Mouse (Mus musculus): ENCODE measurements around the gene Pnrc2.
A peak's percentile ranks its signal among the peaks of the same experiment; 100 is the strongest.

Gene Pnrc2

DNA sequence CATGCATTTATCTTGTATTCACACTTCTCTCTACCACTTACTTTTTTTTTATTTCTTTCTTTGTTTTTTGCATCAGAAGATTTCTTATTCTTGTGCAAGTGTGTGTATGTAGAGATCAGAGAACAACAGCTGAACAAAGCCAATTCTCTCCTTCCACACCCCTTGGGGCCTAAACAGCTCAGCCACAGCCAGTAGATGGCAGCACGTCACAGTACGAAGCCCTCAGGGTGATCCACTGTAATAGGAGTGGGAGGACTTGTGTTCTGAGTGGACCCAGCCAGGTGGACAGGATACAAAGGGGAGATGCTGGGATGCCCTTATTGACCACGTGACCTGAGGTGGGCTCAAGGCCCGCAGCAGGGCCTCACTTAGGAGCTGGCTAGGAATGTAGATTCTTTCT is 16.2 kb upstream of the Pnrc2 start:
- peak; percentile 70 for DNase-seq

DNA sequence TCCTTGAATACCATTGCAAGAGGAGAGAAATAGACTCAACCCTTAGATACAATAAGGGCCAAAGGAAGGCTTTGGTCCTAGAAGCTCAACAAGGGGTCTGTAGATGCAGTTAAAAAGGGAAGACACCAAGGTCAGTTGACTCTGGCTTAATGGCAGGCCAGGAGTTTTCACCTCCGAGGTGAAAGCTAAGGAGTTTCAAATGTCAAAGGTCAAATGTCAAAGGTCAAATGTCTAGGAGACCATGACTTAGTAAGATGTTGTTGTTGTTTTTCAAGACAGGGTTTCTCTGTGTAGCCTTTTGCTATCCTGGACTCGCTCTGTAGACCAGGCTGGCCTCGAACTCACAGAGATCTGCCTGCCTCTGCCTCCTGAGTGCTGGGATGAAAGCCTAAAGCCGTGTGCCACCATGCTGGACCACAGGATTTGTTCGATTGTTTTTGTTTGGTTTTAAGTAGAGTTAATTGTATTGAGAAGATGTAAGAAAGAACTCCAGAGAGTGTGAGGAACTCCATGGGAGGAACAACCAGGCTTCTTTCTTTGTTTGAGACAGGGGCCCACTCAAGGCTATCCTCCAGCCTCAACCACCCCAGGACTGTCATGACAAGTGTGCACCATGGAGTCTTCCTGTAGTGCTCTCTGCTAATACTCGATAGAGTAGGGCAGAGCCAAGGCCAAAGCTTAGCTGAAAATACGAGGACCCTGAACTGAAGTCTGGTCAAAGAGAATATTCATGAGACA is 15.7 kb upstream of the Pnrc2 start:
- no peak for DNase-seq

DNA sequence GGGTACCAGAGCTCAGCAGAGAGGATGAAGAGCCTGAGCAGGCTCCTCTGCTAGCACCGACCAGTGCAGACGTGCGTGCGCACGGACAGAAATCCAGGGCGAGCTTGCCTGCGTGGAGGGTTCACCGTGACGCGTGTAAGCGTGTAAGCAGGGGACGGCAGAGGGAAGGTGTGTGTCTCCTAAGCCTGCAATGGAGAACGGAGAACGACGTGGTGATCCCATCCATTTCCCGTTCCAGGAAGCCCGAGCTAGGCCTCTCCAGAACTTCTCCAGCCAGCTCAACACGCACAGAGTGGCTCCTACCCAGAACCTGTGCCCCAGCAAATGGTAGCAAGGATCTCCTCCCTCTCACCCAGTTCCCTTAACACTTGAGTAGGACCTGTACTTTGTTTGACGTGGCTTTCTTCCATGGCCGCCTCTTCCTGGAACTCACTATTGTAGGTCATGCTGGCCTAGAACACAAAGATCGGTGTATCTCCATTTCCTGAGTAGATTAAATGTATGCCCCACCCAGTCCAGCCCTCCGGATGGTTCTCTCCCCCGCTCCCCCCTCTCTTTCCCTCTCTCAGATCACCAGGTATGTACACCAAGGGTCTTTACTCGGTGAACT is 14.9 kb upstream of the Pnrc2 start:
- no peak for DNase-seq

DNA sequence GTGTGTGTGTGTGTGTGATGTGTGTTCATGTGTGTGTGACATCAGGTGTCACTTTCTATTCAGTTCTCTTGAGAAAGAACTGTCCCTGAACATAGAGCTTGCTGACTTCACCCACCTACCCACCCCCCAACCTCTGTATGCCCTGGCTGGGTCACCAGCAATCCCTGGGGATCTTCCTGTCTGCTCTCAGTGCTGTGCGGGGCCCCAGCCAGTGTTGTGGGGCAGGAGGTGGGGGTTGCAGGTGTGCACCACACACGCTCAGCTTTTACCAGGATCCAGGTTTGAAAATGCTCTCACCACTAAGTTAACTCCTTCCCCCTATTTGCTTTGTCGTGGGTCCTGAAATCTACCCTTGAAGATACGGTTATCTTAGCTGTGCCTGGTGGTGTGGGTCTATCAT is 12.5 kb upstream of the Pnrc2 start:
- DNase-seq = no peak

DNA sequence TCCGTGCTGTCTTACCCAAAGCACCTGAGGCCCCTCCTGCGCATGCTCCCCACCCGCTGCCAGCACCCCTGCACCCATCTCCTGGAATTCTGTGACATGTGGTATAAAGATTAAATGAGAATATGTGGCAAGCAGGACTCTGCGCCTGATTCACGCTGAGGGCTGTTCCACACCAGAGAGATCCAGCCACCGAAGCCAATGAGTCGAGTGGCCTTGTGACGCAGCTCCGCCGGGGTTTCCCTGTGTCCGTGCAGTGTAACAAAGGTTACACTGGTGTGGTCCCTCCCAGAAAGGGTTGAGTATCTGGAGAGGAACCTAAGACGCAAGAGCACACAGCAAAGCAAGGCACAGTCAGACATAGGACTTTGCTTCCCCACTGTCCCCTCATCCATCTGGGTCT is 12.0 kb upstream of the Pnrc2 start:
- DNase-seq = no peak

DNA sequence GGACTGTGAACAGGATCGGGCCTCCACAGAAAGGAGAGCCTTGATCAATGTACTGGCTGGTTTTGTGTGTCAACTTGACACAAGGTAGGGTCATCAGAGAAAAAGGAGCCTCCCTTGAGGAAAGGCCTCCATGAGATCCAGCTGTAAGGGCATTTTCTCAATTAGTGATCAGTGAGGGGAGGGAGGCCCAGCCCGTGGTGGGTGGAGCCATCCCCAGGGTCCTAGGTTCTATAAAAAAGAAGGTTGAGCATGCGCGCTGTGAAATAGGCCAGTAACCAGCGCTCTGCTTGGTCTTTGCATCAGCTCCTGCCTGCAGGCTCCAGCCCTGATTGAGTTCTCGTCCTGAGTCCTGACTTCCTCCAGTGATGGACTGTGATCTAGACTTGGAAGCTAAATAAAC is 10.9 kb upstream of the Pnrc2 start:
- DNase-seq = no peak

DNA sequence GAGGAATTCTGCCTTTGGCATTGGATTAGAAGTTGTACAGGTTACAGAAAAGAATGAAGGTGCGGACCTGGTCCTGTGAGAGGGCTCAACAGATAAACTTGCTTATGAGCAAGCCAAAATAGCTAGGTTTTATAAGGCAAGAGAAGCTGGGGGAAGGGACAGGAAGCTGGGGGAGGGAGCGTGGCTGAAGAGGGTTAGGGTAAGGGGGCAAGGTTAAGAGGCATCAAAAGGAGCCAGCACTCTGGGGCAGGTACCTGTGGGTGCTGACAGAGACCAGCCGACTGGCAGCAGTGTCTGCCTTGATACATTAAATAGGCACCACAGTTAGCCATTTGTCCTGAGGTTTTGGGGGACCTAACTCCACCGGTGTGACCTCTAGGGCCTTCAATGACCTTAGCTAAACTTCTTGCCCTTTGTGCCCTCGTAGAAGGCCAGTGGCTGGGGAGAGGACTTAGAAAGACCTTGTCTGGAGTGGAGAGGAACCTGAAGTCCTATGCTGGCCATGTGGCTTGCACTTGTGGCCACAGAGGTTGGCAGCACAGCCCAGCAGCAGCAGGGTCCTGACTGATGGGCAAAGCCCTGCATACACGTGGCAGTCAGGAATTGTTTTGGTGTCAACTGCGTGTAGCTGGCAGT is 10.3 kb upstream of the Pnrc2 start:
- DNase-seq = no peak

DNA sequence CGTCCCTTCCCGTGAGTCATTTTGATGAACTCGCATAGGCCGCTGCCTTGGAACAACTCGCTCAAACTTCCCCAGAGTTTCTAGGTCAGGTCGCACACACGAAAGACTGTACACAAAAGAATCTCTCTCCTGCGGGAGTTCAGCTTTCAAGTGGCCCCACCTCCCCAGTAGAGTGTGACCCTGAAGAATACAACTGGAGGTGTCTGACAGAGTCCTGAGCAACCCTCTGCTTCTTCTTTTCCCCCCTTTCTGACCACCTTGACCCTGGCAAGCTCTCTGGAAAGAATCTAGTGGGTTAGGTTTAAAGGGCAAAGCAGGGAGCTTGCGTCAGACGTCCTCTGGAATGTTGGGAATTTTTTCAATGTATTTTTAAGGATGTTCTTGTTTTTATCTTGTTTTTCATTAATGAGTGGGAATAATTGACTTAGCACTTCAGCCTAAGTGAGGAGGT is 9.8 kb upstream of the Pnrc2 start:
- DNase-seq = no peak

DNA sequence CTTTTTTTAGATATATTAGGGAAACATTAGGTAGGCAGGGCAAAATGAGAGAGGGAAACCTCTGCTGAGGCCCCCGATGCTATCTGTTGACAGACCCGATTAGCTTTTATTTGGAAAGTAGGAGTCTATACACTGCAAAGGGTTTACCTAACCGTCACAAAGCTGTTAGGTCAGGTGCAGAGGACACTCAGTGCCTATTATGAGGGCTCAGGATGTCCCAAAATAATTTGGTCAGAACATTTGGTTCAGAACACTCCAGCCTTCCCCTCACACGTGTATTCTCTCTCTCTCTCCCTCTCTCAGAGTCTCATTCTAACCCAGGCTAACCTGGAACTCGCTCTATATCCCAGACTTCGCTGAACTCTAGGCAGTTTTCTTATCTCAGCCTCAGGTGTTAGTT is 8.4 kb upstream of the Pnrc2 start:
- no peak for DNase-seq

DNA sequence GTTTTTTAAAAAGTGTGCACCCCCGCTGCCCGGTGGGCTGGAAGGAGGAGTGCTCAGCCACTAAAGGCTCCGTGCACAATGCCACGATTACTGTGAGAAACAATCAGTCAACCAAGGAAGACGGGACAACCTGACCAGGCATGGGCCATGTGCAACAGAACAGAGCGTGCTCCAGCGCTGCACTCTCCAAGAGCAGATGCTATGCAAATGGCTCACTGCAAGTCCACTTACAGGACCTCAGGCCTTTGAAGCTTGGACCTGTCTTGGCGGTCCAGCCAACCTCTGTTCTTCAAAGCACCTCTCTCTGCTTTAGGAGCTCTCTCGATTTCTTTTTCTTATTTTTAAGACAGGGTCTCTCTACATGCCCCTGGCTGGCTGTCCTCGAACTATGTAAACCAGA is 6.9 kb upstream of the Pnrc2 start:
- no peak for DNase-seq

DNA sequence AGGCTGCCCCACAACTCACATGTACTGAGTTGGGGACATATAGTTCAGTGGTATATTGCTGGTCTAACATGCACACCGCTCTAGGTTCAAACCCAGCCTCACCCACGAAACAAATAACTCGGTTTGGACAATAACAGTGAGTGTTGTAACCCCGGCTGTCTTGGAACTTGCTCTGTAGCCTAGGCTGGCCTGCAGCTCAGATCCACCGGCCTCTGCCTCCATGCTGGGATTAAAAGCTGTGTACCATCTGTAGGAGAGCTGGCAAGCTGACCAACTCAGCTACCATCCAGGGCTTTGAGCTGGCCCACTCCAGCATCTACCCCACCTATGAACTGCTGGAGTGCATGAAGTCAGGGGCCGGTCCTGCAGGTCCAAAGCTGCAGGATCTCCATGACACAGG is 6.4 kb upstream of the Pnrc2 start:
- DNase-seq = no peak

DNA sequence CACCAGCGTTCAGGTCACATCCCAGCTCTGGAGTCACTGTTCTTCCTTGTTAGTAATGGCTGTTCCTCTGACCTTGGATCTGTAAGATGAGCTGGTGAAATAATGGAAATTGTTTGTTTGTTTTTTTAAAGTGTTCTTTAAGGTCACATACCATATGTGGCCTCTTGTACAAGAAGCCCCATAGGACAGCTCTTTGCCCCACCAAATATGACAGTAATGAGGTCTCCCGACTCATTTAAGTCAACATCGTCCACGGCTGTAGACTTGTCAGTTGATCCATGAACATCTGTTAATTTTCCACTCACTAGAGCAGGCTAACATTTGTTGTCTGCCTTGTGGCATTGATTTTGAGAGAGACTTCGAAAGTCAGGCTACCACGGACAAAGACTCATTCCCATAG is 5.4 kb upstream of the Pnrc2 start:
- no peak for DNase-seq

DNA sequence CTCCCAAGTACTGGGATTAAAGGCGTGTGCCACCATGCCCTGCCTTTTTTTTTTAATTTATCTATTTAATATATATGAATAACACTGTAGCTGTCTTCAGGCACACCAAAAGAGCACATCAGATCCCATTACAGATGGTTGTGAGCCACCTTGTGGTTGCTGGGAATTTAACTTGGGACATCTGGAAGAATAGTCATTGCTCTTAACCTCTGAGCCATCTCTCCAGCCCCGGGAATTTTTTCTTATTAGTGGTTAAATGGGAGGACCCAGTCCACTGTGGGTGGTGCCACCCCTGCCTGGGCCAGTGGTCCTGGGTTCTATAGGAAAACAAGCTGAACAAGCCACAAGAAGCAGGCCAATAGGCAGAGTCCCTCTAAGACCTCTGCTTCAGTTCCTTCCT is 4.1 kb upstream of the Pnrc2 start:
- DNase-seq = no peak

DNA sequence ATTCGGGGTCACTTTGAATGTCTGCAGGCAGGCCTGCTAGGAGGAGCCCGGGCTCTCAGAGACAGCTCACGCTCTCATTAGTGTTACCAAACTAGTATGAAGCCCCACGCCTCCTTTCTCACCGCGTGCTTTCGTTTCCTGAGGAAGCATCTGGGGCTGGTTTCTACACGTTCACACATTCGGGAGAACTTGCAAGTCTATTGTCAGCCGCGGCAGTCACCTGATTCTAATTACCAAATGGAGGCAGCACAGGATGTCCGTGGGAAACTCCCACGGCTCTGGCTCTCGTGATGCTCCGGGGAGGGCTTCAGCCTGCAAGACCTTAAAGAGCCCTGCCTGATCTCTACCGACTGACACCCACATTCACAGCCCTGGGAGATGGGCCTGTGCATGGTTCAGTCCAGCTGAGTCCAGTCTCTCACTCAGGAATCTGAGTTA is 3.0 kb upstream of the Pnrc2 start:
- DNase-seq = peak; percentile 57

DNA sequence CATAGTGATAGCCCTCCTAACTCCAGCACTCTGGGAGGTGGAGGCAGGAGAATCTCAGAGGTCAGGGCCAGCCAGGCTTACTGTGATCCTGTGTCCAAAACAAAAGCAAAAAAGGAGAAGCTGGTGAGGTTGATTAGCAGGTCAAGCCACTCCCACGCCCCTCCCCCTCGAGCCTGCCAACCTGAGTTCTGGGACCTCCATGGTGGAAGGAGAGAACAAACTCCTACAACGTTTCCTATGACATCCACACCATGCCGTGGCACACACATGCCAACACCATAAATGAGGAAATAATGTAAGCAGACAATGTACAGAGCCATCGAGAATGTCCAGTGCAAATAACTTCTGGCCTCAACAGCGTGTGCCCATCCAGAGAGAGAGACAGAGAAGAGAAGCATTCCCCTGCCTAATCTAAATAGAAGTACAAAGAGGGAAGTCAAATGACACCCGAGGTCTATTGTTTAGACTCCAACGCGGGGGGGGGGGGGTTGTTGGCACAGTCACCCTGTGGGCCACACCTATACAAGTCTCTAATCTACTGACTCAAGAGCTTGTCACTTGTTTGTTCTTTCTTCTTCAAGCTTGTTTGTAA is 2.4 kb upstream of the Pnrc2 start:
- peak; percentile 38 for DNase-seq

DNA sequence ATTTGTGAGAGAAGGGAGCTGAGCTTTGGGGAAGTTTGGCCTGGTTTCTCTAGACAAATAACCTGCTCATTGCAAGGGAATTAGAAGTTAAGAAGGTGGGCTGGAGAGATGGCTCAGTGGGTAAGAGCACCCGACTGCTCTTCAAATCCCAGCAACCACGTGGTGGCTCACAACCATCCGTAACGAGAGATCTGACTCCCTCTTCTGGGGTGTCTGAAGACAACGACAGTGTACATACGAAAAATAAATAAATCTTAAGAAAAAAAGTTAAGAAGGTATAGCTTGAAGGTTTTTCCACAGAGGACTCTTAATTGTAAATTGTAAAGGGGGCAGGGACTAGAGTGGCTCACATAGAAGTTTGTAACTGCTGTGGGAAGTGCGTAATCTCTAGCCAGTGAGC is 1.9 kb upstream of the Pnrc2 start:
- DNase-seq = no peak

DNA sequence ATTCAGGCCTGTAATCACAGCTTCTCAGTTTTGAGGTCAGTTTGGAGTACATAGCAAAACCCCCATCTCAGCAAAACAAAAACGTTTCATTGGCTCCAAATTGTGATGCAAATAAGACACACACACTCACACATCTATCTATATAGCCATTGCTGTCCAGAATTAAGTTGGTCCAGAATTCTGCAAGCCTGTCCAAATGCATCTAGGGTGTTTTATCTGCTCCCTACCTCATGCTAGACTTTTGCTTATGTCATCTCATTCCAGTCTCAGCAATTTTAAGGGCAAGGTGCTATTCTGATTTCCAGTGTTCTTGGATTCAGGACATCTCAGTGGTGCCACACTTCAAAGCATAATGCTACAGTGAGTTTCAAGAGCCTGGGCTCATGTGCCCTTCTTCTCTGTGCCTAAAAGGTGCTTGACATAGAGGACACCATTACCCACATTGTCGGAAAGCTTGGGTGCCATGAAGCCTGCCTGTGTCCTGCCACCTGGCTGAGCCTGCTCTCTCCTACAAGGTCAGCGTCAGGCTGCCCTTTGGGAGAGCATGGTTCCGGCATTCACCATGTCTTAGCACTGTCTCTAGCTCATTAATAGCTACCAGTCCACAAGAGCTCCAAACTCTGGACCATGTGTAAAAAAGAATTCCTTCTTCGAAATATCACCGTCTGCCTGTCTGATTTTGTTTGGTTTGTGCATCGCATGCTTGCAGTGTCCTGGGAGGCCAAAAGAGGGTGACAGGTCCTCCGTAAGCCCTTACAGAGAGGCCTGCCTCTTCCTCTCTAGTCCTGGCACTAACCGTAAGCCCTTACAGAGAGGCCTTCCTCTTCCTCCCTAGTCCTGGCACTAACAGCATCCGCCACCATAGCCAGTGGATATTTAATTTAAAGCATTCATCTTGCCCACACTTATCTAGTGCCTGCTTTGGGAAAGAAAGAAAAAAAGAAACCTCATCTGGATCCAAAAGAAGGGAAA is 1.2 kb upstream of the Pnrc2 start:
- DNase-seq = no peak

DNA sequence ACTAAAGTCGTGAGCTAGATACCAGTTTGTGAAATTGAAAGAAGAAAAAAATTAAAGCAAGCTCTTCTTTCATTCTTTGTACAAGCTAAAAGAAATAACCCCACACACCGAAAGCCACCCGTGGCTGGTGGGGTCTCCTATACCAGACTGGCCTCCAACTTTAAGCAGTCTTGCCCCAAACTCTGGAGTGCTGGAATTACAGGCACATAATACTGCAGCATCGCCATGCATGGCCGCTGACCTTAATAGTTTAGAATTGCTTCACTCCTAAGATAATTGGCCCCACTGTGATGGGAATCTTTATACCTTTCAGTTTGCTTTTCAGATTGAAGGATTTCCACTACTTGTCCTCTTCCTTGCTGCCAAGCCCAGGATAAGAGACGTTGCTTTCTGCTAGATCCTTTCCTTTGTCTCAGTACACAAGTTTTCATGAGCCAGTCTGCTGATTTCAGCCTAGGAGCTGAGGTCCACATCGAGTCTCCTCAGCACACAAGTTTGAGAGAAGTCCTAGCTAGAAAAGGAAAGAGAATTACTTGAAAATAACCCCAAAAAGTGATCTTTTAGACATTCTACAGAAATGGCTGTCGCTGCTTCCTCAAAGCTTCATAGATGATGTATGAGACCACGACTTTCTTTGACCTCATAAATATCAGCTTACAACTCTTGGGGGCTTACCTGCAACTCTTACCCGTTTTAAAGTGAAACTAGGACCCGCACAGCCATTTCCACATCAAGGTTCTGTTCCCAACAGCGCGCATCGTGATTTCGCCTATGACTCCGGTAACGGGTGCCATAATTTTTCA is 860 bp downstream of the Pnrc2 start:
- DNase-seq = no peak

DNA sequence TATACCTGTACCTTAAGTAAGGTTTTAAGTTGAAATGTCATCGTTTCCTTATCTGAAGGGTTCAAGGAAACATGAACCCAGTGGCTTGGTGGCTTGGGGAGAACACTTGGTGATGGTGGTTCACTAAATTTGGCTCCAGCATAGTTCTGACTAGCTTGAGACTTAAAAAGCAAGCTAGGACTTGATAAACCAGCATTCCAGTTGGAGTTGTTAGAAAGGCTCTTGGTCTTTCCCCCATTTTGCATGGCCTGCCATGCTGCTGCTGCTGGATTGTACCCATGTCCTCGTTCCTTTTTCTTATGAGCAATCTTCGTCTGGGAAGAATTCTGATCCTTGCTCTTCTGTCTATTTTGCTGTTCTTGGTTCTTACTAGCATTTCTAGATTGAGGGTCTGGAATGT is 1.6 kb downstream of the Pnrc2 start:
- DNase-seq = no peak

DNA sequence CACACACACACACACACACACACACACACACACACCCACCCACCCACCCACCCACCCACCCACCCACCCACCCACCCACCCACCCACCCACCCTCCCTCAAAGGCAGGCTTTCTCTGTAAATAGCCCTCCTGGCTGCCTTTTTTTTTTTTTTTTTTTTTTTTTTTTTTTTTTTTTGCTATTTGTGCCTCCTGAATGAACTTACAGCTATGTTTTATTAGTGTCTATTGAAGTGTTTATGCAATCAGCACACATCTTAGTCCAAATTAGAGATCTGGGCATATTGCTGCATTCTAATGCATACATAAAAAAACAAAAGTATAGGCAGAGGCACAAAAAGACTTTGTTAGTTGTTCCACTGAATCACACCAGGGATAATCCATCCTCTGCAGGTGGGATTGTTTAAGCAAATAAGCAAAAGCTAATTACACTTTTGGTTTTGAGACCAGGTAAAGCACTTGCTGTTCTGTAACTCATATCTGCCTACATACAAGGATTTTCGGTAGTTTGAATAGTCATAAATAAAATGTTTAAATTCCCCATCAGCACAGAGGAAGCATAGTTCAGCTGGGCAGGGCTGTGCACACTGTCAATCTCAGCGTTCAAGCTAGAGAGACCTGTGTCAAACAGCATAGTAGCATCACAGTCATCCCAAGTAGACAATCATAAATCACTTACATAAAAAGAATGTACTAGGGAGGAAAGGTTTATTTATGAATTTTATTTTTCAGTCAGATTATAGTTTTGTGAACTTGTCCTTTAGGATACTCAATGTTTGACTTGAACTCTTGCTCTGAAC is 3.2 kb downstream of the Pnrc2 start:
- no peak for DNase-seq

DNA sequence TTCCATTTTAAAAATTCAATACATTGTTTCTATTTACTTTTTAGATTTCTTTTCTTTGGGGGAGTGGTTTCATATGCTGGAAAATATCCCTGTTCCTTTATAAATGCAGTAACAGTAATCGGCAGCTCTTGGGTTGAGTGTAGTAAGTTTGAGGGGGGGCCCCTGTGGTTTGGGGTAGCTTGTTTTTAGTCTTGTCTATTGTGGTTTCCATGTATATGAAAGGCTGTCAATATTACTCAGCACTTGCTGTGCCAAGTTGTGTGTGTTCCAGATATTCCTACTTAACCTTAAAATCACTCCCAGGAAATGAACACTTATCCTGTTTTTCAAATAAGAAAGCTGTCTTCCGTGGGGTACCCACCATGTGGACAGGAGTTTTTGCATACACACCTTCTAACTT is 4.7 kb downstream of the Pnrc2 start:
- no peak for DNase-seq
